Mouse (Mus musculus) thymus, adult 18-20 months (tissue): ENCODE measurements around the gene Il1rap.

Source experiments
- DNase-seq, 2 experiments: peaks; one replicate each; pipeline ENCODE4 v3.0.0; 2022; ENCODE audit warnings: mixed read lengths in 2 of 2

Gene Il1rap

GRCm38 (mm10) chr16:26612499-26613220, 31.2 kb downstream of the Il1rap start:
- no peak for DNase-seq

GRCm38 (mm10) chr16:26623141-26623540, 41.6 kb downstream of the Il1rap start:
- DNase-seq: no peak

GRCm38 (mm10) chr16:26626065-26626464, 44.6 kb downstream of the Il1rap start:
- no peak for DNase-seq

GRCm38 (mm10) chr16:26634800-26635199, 53.3 kb downstream of the Il1rap start:
- DNase-seq: no peak

GRCm38 (mm10) chr16:26643077-26643476, 61.6 kb downstream of the Il1rap start:
- no peak for DNase-seq

GRCm38 (mm10) chr16:26646066-26646465, 64.6 kb downstream of the Il1rap start:
- no peak for DNase-seq

- DNase-seq: no peak
Observed at GRCm38 (mm10) chr16:26647036-26647435, 65.5 kb downstream of the Il1rap start.

GRCm38 (mm10) chr16:26662722-26663436, 81.4 kb downstream of the Il1rap start:
- no peak for DNase-seq

GRCm38 (mm10) chr16:26666401-26666800, 84.9 kb downstream of the Il1rap start:
- no peak for DNase-seq

GRCm38 (mm10) chr16:26669081-26669480, 87.6 kb downstream of the Il1rap start:
- DNase-seq: no peak

- no peak for DNase-seq
Observed at GRCm38 (mm10) chr16:26680381-26680780, 98.9 kb downstream of the Il1rap start.

- DNase-seq: no peak
Observed at GRCm38 (mm10) chr16:26689771-26690170, 108.3 kb downstream of the Il1rap start.

GRCm38 (mm10) chr16:26691294-26691693, 109.8 kb downstream of the Il1rap start:
- no peak for DNase-seq

- DNase-seq: no peak
Observed at GRCm38 (mm10) chr16:26698076-26698475, 116.6 kb downstream of the Il1rap start.

- DNase-seq: no peak
Observed at GRCm38 (mm10) chr16:26700440-26701103, 119.1 kb downstream of the Il1rap start.

- DNase-seq: no peak
Observed at GRCm38 (mm10) chr16:26705658-26706371, 124.3 kb downstream of the Il1rap start.

- DNase-seq: no peak
Observed at GRCm38 (mm10) chr16:26706503-26706902, 125.0 kb downstream of the Il1rap start.

- no peak for DNase-seq
Observed at GRCm38 (mm10) chr16:26710922-26711321, 129.4 kb downstream of the Il1rap start.

GRCm38 (mm10) chr16:26713538-26714316, 132.2 kb downstream of the Il1rap start:
- no peak for DNase-seq

GRCm38 (mm10) chr16:26722464-26722863, 141.0 kb downstream of the Il1rap start:
- no peak for DNase-seq

- DNase-seq: no peak
Observed at GRCm38 (mm10) chr16:26723952-26724747, 142.6 kb downstream of the Il1rap start.
